Mouse (Mus musculus) limb, embryonic 13.5 days (tissue): ENCODE results near the gene Pax5. TPM values are rescaled to one million over a fixed set of nuclear protein-coding genes. Genes with fewer than 3 reads are reported as not detected.
A peak's percentile ranks its signal among the peaks of the same experiment; 100 is the strongest.

Source experiments
- ATAC-seq: fragments of 200-750 bp; cut with Nextera tagmentation; 2 replicates; pipeline ENCODE4 v1.8.0; 2017; ENCODE audit warnings: low read depth, moderate number of reproducible peaks, moderate TSS enrichment; ENCODE audit not compliant: low FRiP score
- H3K27ac ChIP-seq: fragments of 300-500 bp; sonication (generic); 2 replicates; pipeline ENCODE4 v1.5.1; 2015; ENCODE audit warnings: inconsistent platforms, mild to moderate bottlenecking, moderate library complexity
- H3K27me3 ChIP-seq: fragments of 300-500 bp; sonication (generic); 2 replicates; pipeline ENCODE4 v1.6.1; 2015; ENCODE audit warnings: mild to moderate bottlenecking, inconsistent platforms
- H3K36me3 ChIP-seq: fragments of 300-500 bp; sonication (generic); 2 replicates; pipeline ENCODE4 v1.6.1; 2015; ENCODE audit warnings: inconsistent platforms, mild to moderate bottlenecking, moderate library complexity
- H3K4me1 ChIP-seq: fragments of 300-500 bp; sonication (generic); 2 replicates; pipeline ENCODE4 v1.6.1; 2015; ENCODE audit warnings: inconsistent platforms
- H3K4me2 ChIP-seq: fragments of 300-500 bp; sonication (generic); replicated peaks from 2 replicates; pipeline ENCODE4 v1.6.1; 2015; ENCODE audit warnings: inconsistent platforms, mild to moderate bottlenecking, moderate library complexity
- H3K4me3 ChIP-seq: fragments of 300-500 bp; sonication (generic); 2 replicates; pipeline ENCODE4 v1.5.1; 2015; ENCODE audit warnings: moderate library complexity, mild to moderate bottlenecking, inconsistent platforms
- H3K9ac ChIP-seq: fragments of 300-500 bp; sonication (generic); 2 replicates; pipeline ENCODE4 v1.6.1; 2015; ENCODE audit warnings: mild to moderate bottlenecking, inconsistent platforms
- H3K9me3 ChIP-seq: fragments of 300-500 bp; sonication (generic); 2 replicates; pipeline ENCODE4 v1.6.1; 2016; ENCODE audit warnings: inconsistent platforms
- whole genome bisulfite sequencing: fragments of 180-500 bp; shearing (Covaris S2); methylation state at CpG from one replicate; pipeline ENCODE4 v1.1.7; 2015; 5-methylcytosine and 5-hydroxymethylcytosine counted together
- polyA plus RNA-seq: library from polyadenylated mRNA; unstranded; fragments of >200 nt; fragmentation: Nextera tagmentation; extraction: Ambion mirVana; gene quantifications from 2 replicates; pipeline ENCODE4 v1.2.1, GENCODE M21; 2015

The Pax5 gene
- polyA plus RNA-seq, 1 experiment from 2014 or later = not detected

GRCm38 (mm10) chr4:44713554-44714051, 3.3 kb upstream of the Pax5 start:
- Histone ChIP-seq H3K9ac (no peak overlapping the region), H3K27me3 (peaks cover 94% of the 10 kb centered on the region), H3K36me3 (no peaks in the 10 kb centered on the region), H3K9me3 (no peaks in the 10 kb centered on the region), H3K27ac (no peak overlapping the region), H3K4me3 (peak overlapping the region; percentile 5; the same call in 1 of the 2 replicates), H3K4me2 (peak overlapping the region; percentile 35; the same call in 1 of the 2 replicates), H3K4me1 (peaks cover 20% of the 10 kb centered on the region)
- under 1% methylated on average over 19 of the region's 19 CpGs for WGBS
- ATAC-seq = no peak

GRCm38 (mm10) chr4:44712786-44713553, 2.7 kb upstream of the Pax5 start:
- Histone ChIP-seq H3K4me1 (peaks cover 20% of the 10 kb centered on the region), H3K27ac (no peak overlapping the region), H3K4me3 (peak overlapping the region; percentile 22), H3K36me3 (no peaks in the 10 kb centered on the region), H3K4me2 (peak overlapping the region; percentile 35; the same call in 1 of the 2 replicates), H3K9ac (no peak overlapping the region), H3K27me3 (peaks cover 94% of the 10 kb centered on the region), H3K9me3 (no peaks in the 10 kb centered on the region)
- ATAC-seq = no peak
- WGBS = under 1% methylated on average over 50 of the region's 50 CpGs

- no peak overlapping the region; the same call in 1 of the 2 replicates for H3K4me3 ChIP-seq
- no peak overlapping the region for H3K27ac ChIP-seq
- H3K9ac ChIP-seq = no peak overlapping the region
- H3K36me3 ChIP-seq = no peaks in the 10 kb centered on the region
- peaks cover 20% of the 10 kb centered on the region for H3K4me1 ChIP-seq
- H3K4me2 ChIP-seq = peak overlapping the region; percentile 36; the same call in 1 of the 2 replicates
- ATAC-seq = no peak
- WGBS = 1% methylated on average over 25 of the region's 25 CpGs
- H3K27me3 ChIP-seq = peaks cover 94% of the 10 kb centered on the region
- no peaks in the 10 kb centered on the region for H3K9me3 ChIP-seq
Measured at GRCm38 (mm10) chr4:44712051-44712700, 1.9 kb upstream of the Pax5 start.

GRCm38 (mm10) chr4:44711136-44711900, 1.0 kb upstream of the Pax5 start:
- H3K4me3 ChIP-seq = peak overlapping the region; percentile 17
- no peaks in the 10 kb centered on the region for H3K9me3 ChIP-seq
- ATAC-seq = no peak
- H3K27me3 ChIP-seq = peaks cover 94% of the 10 kb centered on the region
- no peaks in the 10 kb centered on the region for H3K36me3 ChIP-seq
- H3K4me2 ChIP-seq = 0 out of 2 replicates have a peak overlapping the region, but pooled peaks have one; percentile 36
- no peak overlapping the region for H3K27ac ChIP-seq
- 1% methylated on average over 25 of the region's 25 CpGs for WGBS
- H3K9ac ChIP-seq = no peak overlapping the region
- peaks cover 20% of the 10 kb centered on the region for H3K4me1 ChIP-seq

- under 1% methylated on average over 30 of the region's 30 CpGs for WGBS
- Histone ChIP-seq H3K4me2 (no peak overlapping the region; the same call in 1 of the 2 replicates), H3K4me3 (peak overlapping the region; percentile 17), H3K9me3 (no peaks in the 10 kb centered on the region), H3K4me1 (peaks cover 20% of the 10 kb centered on the region), H3K9ac (no peak overlapping the region), H3K27me3 (peaks cover 98% of the 10 kb centered on the region), H3K36me3 (no peaks in the 10 kb centered on the region), H3K27ac (no peak overlapping the region)
- ATAC-seq = no peak
Measured at GRCm38 (mm10) chr4:44710701-44711097, 412 bp upstream of the Pax5 start.

- ATAC-seq = no peak
- Histone ChIP-seq H3K27me3 (peaks cover 98% of the 10 kb centered on the region), H3K4me2 (no peak overlapping the region), H3K9ac (no peak overlapping the region), H3K4me3 (no peak overlapping the region), H3K36me3 (no peaks in the 10 kb centered on the region), H3K27ac (no peak overlapping the region), H3K9me3 (no peaks in the 10 kb centered on the region), H3K4me1 (peaks cover 27% of the 10 kb centered on the region)
Measured at GRCm38 (mm10) chr4:44709091-44709695, 1.1 kb downstream of the Pax5 start.

GRCm38 (mm10) chr4:44708311-44708710, 2.0 kb downstream of the Pax5 start:
- Histone ChIP-seq H3K4me2 (no peak overlapping the region), H3K9ac (no peak overlapping the region), H3K4me3 (no peak overlapping the region), H3K9me3 (no peaks in the 10 kb centered on the region), H3K36me3 (no peaks in the 10 kb centered on the region), H3K27me3 (peaks cover 98% of the 10 kb centered on the region), H3K4me1 (peaks cover 28% of the 10 kb centered on the region), H3K27ac (no peak overlapping the region)
- 48% methylated on average over 8 of the region's 8 CpGs for WGBS
- no peak for ATAC-seq

- Histone ChIP-seq H3K27ac (no peak overlapping the region), H3K36me3 (no peaks in the 10 kb centered on the region), H3K9me3 (no peaks in the 10 kb centered on the region), H3K4me3 (no peak overlapping the region), H3K9ac (no peak overlapping the region), H3K4me1 (peaks cover 24% of the 10 kb centered on the region), H3K27me3 (peaks cover 98% of the 10 kb centered on the region), H3K4me2 (no peak overlapping the region)
- ATAC-seq = no peak
- WGBS = 13% methylated on average over 1 of the region's 1 CpGs
Measured at GRCm38 (mm10) chr4:44706865-44707264, 3.4 kb downstream of the Pax5 start.

- H3K4me2 ChIP-seq = no peak overlapping the region
- H3K4me3 ChIP-seq = no peak overlapping the region
Measured at GRCm38 (mm10) chr4:44705967-44706366, 4.3 kb downstream of the Pax5 start.

GRCm38 (mm10) chr4:44705151-44705550, 5.1 kb downstream of the Pax5 start:
- ATAC-seq = no peak
- Histone ChIP-seq H3K36me3 (no peaks in the 10 kb centered on the region), H3K4me1 (peaks cover 22% of the 10 kb centered on the region), H3K27ac (no peak overlapping the region), H3K9me3 (no peaks in the 10 kb centered on the region), H3K9ac (no peak overlapping the region), H3K4me2 (peak overlapping the region; percentile 80; the same call in 1 of the 2 replicates), H3K4me3 (peak overlapping the region; percentile 44; the same call in 1 of the 2 replicates), H3K27me3 (peaks cover 100% of the 10 kb centered on the region)
- WGBS = 5% methylated on average over 3 of the region's 3 CpGs

More at GRCm38 (mm10) chr4:44705967-44706366, 4.3 kb downstream of the Pax5 start:
- peaks cover 22% of the 10 kb centered on the region for H3K4me1 ChIP-seq
- H3K9ac ChIP-seq = no peak overlapping the region
- no peak overlapping the region for H3K27ac ChIP-seq
- ATAC-seq = no peak
- no peaks in the 10 kb centered on the region for H3K36me3 ChIP-seq
- WGBS = 3% methylated on average over 7 of the region's 7 CpGs
- peaks cover 98% of the 10 kb centered on the region for H3K27me3 ChIP-seq
- H3K9me3 ChIP-seq = no peaks in the 10 kb centered on the region

GRCm38 (mm10) chr4:44704369-44704745, 5.9 kb downstream of the Pax5 start:
- Histone ChIP-seq H3K27me3 (peaks cover 100% of the 10 kb centered on the region), H3K4me3 (peak overlapping the region; percentile 44), H3K4me2 (peak overlapping the region; percentile 80), H3K9ac (no peak overlapping the region), H3K27ac (no peak overlapping the region), H3K36me3 (no peaks in the 10 kb centered on the region), H3K4me1 (peaks cover 22% of the 10 kb centered on the region), H3K9me3 (no peaks in the 10 kb centered on the region)
- ATAC-seq = peak; percentile 100
- WGBS = 0% methylated on average over 38 of the region's 38 CpGs
